Mouse (Mus musculus): ENCODE measurements at regions not wholly inside any gene's neighbourhood (a gene's known extent, or its start where the extent isn't known, plus 50 kb on each side); places are given as distances from the start of the nearest gene placed in this dataset.

DNA sequence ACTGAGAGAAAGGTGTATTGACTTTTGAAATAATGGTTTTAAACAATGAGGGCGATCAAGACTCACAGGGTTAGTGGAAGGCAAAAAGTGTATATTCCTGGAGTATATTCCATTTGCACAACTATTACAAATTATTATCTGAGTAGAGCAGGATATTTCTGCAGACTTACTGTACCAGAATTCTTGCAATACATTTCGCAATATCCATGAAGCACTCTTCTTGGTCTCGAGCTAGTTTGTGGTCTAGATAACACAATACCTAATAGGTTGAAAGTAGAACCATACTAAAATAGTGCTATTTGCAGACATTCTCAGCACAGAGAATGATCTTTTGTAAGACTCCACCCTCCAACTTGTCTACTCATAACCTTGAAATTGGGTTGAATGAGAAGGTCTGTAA, 323.8 kb downstream of the Isl1 start:
- no peak overlapping the region for H3K4me3 ChIP-seq (ENCODE audit: low read length)
- no peaks in the 10 kb centered on the region for H3K27me3 ChIP-seq (ENCODE audit: control insufficient read depth, insufficient read depth, low read length)
- H3K4me1 ChIP-seq (ENCODE audit: control insufficient read depth, insufficient read depth, low read length) = no peaks in the 10 kb centered on the region
- WGBS = 96% methylated on average over 3 of the region's 3 CpGs
- no peaks in the 10 kb centered on the region for H3K9me3 ChIP-seq (ENCODE audit: control insufficient read depth, low read length)
- no peaks in the 10 kb centered on the region for H3K36me3 ChIP-seq (ENCODE audit: control insufficient read depth, insufficient read depth, low read length)
- ATAC-seq (ENCODE audit: low FRiP score, low TSS enrichment) = no peak
- H3K4me2 ChIP-seq (replicated peaks; ENCODE audit: low read depth, low read length) = no peak overlapping the region
- no peak overlapping the region for H3K9ac ChIP-seq (ENCODE audit: low read depth, low read length)
- no peak overlapping the region for H3K27ac ChIP-seq (ENCODE audit: low read depth, low read length)

DNA sequence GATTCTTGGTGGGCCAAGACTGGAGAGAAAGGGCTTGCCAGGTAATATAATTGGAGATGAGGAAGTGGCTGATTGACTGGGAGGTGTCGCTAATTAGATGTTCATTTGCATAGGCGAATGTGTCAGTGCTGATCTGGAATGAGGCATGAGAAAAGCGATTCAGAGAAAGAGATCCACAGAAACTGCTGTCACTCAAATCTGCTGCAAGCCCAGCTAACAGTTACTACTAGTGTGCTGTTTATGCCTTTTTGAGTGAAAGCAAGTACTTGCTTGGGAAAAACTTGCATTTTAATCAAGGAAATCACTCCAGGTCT, 331.6 kb downstream of the Isl1 start:
- no peaks in the 10 kb centered on the region for H3K27me3 ChIP-seq (ENCODE audit: control insufficient read depth, insufficient read depth, low read length)
- no peak overlapping the region for H3K4me2 ChIP-seq (replicated peaks; ENCODE audit: low read depth, low read length)
- no peaks in the 10 kb centered on the region for H3K36me3 ChIP-seq (ENCODE audit: control insufficient read depth, insufficient read depth, low read length)
- 28% methylated on average over 3 of the region's 3 CpGs for WGBS
- no peaks in the 10 kb centered on the region for H3K9me3 ChIP-seq (ENCODE audit: control insufficient read depth, low read length)
- no peaks in the 10 kb centered on the region for H3K4me1 ChIP-seq (ENCODE audit: control insufficient read depth, insufficient read depth, low read length)
- no peak overlapping the region for H3K9ac ChIP-seq (ENCODE audit: low read depth, low read length)
- H3K27ac ChIP-seq (ENCODE audit: low read depth, low read length) = no peak overlapping the region
- no peak overlapping the region for H3K4me3 ChIP-seq (ENCODE audit: low read length)
- no peak for ATAC-seq (ENCODE audit: low FRiP score, low TSS enrichment)

DNA sequence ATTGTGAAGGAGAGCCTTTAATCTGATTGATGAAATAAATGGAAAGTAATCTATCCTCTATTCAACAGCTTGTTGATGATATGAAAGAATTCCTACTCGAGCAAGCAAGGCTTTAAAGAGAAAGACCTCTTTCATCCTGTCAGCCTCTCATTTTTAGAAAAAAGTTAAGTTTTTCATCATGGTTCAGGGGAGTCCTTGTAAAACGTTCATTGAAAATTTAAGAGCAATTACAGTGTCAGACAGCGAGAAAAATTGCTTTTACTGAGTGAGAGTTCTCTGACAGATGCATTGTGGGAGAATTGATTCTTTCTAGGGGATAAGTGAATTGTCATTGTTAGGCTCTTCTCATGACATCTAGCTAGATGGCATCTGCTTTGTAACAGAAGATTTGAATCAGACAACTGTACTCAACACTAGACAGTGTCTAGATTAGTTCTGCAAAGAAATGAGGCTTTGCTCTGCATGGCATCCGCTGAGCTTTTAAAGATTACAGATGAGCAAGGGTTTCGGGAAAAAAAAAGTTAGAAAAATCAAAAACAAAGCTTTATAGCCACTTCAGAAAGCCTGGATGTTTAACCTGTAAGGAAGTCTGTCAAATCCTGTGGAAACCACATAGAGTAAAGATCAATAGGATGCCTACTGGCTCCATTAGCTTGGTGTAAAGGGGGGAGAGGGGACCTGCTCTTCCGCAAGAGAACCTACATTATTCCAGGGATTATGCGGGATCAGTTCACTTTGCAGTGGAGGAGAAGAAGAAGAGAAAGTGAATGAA, 332.2 kb downstream of the Isl1 start:
- Histone ChIP-seq H3K36me3 (ENCODE audit: control insufficient read depth, insufficient read depth, low read length) (no peaks in the 10 kb centered on the region), H3K4me3 (ENCODE audit: low read length) (no peak overlapping the region), H3K9me3 (ENCODE audit: control insufficient read depth, low read length) (no peaks in the 10 kb centered on the region), H3K27me3 (ENCODE audit: control insufficient read depth, insufficient read depth, low read length) (no peaks in the 10 kb centered on the region), H3K4me2 (replicated peaks; ENCODE audit: low read depth, low read length) (no peak overlapping the region), H3K4me1 (ENCODE audit: control insufficient read depth, insufficient read depth, low read length) (no peaks in the 10 kb centered on the region), H3K27ac (ENCODE audit: low read depth, low read length) (no peak overlapping the region), H3K9ac (ENCODE audit: low read depth, low read length) (no peak overlapping the region)
- no peak for ATAC-seq (ENCODE audit: low FRiP score, low TSS enrichment)
- 63% methylated on average over 7 of the region's 7 CpGs for WGBS
